Mouse (Mus musculus) embryonic facial prominence, embryonic 13.5 days (tissue): ENCODE measurements at regions not wholly inside any gene's neighbourhood (a gene's known extent, or its start where the extent isn't known, plus 50 kb on each side); places are given as distances from the start of the nearest gene placed in this dataset.

Experiments used
- ATAC-seq: fragments of 200-750 bp; cut with Nextera tagmentation; 2 replicates; pipeline ENCODE4 v1.8.0; 2017; ENCODE audit warnings: low read depth; ENCODE audit not compliant: insufficient number of reproducible peaks, insufficient read depth, low FRiP score, low TSS enrichment
- H3K27ac ChIP-seq: fragments of 300-500 bp; sonication (generic); 2 replicates; pipeline ENCODE4 v1.5.1; 2015; ENCODE audit warnings: moderate library complexity, mild to moderate bottlenecking, inconsistent platforms
- H3K27me3 ChIP-seq: fragments of 300-500 bp; sonication (generic); 2 replicates; pipeline ENCODE4 v1.6.1; 2015; ENCODE audit warnings: mild to moderate bottlenecking, inconsistent platforms
- H3K36me3 ChIP-seq: fragments of 300-500 bp; sonication (generic); 2 replicates; pipeline ENCODE4 v1.6.1; 2015; ENCODE audit warnings: mild to moderate bottlenecking, inconsistent platforms
- H3K4me1 ChIP-seq: fragments of 300-500 bp; sonication (generic); 2 replicates; pipeline ENCODE4 v1.6.1; 2015; ENCODE audit warnings: inconsistent platforms
- H3K4me2 ChIP-seq: fragments of 300-500 bp; sonication (generic); 2 replicates; pipeline ENCODE4 v1.6.1; 2015; ENCODE audit warnings: moderate library complexity, mild to moderate bottlenecking, inconsistent platforms
- H3K4me3 ChIP-seq: fragments of 300-500 bp; sonication (generic); 2 replicates; pipeline ENCODE4 v1.5.1; 2015; ENCODE audit warnings: mild to moderate bottlenecking, inconsistent platforms
- H3K9ac ChIP-seq: fragments of 300-500 bp; sonication (generic); 2 replicates; pipeline ENCODE4 v1.6.1; 2015; ENCODE audit warnings: mild to moderate bottlenecking, inconsistent platforms
- H3K9me3 ChIP-seq: fragments of 300-500 bp; sonication (generic); 2 replicates; pipeline ENCODE4 v1.6.1; 2016; ENCODE audit warnings: inconsistent platforms
- WGBS: fragments of 180-500 bp; shearing (Covaris S2); methylation state at CpG from one replicate; pipeline ENCODE4 v1.1.7; 2015; ENCODE audit warnings: mixed read lengths; 5-methylcytosine and 5-hydroxymethylcytosine counted together

DNA sequence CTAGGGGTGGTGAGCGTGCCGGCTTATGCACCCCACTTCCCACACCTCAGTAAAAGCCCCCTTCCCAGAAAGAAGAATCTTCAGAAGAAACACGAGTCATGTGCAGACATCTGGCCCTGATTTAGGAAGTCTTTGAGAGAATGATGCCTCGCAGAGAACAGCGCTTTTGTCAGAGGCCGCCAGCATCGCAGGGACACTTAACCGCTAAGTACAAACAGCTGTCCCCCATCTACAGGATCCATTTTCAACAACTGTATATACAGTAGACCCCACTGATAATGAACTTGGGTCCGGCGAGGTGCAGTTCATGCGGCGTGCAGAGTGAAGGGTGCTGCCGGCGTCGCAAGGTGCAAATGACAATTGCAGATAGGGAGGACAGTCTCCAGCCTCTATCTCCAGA, 85.4 kb upstream of the Rbm19 start:
- Histone ChIP-seq H3K27ac (peak overlapping the region; percentile 60; the same call in 1 of the 2 replicates), H3K9ac (no peak overlapping the region), H3K4me3 (no peak overlapping the region), H3K27me3 (peaks cover 13% of the 10 kb centered on the region), H3K4me1 (peaks cover 20% of the 10 kb centered on the region), H3K36me3 (no peaks in the 10 kb centered on the region), H3K4me2 (peak overlapping the region; percentile 50), H3K9me3 (no peaks in the 10 kb centered on the region)
- WGBS, result 25% methylated on average over 15 of the region's 15 CpGs
- no peak for ATAC-seq

DNA sequence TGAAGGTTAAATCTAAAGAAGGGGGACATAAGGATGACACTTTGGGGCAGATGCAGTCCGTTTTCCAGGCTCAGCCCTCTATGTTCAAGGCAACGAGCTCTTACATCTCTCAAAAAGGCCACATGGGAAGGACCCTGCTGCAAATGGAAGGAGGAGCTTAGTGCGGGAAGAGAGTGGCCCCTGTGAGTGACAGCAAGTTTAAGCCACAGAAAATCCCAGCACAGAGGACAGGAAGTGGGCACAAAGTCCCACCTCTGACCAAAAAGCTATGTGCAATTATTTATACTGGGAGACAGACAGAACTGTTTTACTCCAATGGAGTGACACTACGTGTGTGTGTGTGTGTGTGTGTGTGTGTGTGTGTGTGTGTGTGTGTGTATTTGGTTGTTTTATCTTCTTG, 84.7 kb upstream of the Rbm19 start:
- H3K4me2 ChIP-seq, result no peak overlapping the region
- no peak overlapping the region for H3K9ac ChIP-seq
- H3K9me3 ChIP-seq, result no peaks in the 10 kb centered on the region
- no peak for ATAC-seq
- H3K4me3 ChIP-seq, result no peak overlapping the region
- no peaks in the 10 kb centered on the region for H3K36me3 ChIP-seq
- H3K27me3 ChIP-seq, result peaks cover 13% of the 10 kb centered on the region
- peaks cover 20% of the 10 kb centered on the region for H3K4me1 ChIP-seq
- 45% methylated on average over 4 of the region's 4 CpGs for WGBS
- no peak overlapping the region for H3K27ac ChIP-seq

DNA sequence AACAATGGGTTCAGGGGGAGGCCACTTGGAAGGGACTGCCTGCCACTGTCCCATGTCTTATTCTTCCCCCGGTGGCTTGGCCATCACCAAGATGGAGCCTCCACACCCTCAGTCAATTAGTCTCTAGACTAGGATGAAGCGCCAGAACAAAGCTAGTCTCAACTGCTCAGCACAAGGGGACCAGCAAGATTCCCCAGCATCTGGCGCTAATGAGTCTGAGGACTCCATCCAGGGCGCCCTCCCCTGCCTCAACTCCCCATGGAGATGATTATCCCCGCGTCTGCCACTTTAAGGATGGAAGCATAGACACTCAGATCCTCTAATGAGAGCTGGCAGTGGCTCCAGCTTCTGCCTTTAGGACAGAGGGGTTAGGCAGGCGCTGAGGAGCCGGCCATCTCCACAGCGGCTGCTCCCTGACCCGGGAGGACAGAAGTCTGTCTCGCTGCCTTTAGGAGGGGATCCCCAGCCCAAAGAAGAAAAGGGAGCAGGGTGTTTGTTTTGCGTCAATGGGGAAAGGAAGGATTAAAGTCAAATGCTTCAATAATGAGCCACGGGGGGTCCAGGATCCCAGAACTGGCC, 81.7 kb upstream of the Rbm19 start:
- no peak overlapping the region for H3K4me3 ChIP-seq
- H3K9me3 ChIP-seq, result no peaks in the 10 kb centered on the region
- H3K4me1 ChIP-seq, result peaks cover 20% of the 10 kb centered on the region
- ATAC-seq, result no peak
- WGBS, result 9% methylated on average over 13 of the region's 13 CpGs
- H3K9ac ChIP-seq, result no peak overlapping the region
- no peak overlapping the region; the same call in 1 of the 2 replicates for H3K4me2 ChIP-seq
- peaks cover 8% of the 10 kb centered on the region for H3K27me3 ChIP-seq
- H3K36me3 ChIP-seq, result no peaks in the 10 kb centered on the region
- H3K27ac ChIP-seq, result no peak overlapping the region

DNA sequence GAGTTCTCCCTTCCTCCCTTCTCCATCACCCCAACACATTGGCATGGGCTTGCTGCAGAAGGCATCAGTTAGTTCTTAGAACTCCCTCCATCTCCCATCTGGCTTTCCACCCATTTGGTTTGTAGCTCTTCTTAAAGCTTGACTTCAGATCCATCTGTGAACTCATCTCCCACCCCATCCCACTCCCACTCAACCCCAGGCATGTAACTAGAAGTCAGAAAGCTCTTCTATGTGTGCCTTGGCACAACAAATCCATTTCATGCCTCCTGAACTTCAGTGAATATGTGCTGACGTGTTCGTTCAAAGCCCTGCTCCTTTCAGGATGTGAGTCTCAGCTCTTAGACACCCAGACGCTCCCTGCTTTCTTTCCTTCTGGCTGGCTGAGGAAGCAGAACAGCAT, 81.0 kb upstream of the Rbm19 start:
- Histone ChIP-seq H3K4me1 (peaks cover 20% of the 10 kb centered on the region), H3K4me2 (no peak overlapping the region), H3K4me3 (no peak overlapping the region), H3K27ac (no peak overlapping the region), H3K27me3 (peaks cover 8% of the 10 kb centered on the region), H3K9ac (no peak overlapping the region), H3K36me3 (no peaks in the 10 kb centered on the region), H3K9me3 (no peaks in the 10 kb centered on the region)
- 65% methylated on average over 3 of the region's 3 CpGs for WGBS
- ATAC-seq, result no peak

DNA sequence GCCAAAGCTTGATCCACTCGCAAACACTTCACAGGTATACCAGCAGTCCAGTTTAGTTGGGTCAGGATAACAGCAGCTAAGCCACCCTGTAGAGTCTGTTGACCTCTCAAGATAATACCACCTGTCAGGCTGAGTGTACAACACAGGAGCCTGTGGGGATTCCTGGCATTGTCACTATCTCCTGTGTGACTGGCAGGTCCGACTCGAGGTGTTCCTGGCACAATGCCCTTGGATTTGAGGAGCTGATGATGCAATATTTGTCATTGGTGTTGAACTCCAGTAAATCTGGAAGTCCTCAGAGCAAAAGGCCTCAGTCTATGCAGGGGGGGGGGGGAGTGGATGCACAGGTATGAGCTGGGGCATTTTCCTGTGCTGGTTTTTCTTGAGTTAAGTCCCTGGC, 78.5 kb upstream of the Rbm19 start:
- Histone ChIP-seq H3K4me2 (no peak overlapping the region), H3K4me3 (no peak overlapping the region), H3K27me3 (peaks cover 8% of the 10 kb centered on the region), H3K4me1 (peaks cover 8% of the 10 kb centered on the region), H3K9ac (no peak overlapping the region), H3K27ac (no peak overlapping the region), H3K36me3 (no peaks in the 10 kb centered on the region), H3K9me3 (no peaks in the 10 kb centered on the region)
- no peak for ATAC-seq
- 90% methylated on average over 3 of the region's 3 CpGs for WGBS

DNA sequence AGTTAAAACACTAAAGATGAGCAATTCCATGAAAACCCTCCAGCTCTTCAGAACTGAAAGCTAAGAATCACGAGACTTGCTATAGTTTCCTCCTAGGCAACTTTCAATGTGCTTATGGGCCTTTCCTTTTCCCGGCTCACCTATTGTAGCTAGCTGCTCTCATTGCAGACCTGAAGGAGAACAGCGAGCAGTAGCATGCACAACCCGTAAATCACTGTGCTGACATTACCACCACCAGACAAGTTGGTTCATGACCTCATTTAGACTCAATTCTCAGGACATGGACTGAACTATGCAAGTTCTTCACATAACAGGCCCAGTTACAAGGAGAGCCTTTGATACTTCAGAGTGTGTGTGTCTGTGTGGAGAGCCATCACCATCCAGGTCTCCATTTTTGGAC, 72.5 kb upstream of the Rbm19 start:
- WGBS, result 88% methylated on average over 4 of the region's 4 CpGs
- ATAC-seq, result no peak
- no peak overlapping the region for H3K9ac ChIP-seq

DNA sequence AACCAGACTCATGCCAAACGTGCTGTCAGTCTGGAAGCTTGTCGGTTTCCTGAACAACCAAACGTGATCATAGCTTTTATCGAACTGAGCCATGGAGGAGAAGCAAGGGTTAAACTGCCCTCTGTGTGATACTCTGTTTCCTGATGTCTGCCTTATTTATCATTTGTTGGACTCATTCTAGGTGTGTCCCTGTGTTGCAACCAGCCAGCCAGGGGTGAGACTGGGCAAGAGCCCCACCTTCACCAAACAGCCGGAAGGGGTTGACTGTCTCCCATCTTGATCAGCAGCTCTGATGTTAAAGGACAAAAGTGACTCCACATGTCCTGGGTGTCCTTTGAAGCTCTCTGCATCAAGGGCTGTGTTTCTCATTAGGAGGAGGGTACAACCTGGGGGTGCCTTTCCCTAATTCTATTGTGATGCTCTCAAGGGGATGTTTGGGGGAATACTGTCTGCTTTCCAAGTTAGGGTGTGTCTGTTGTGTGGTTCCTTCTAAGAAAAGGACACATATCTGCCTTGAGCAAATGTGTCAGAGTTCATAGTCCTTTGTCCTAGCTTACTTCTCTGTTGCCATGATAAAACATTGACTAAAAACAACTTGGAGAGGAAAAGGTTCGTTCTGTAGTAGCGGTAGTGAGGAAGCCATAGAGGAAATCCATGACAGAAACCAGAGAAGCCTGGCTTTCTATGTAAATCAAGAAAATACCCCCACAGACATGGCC, 67.0 kb upstream of the Rbm19 start:
- Histone ChIP-seq H3K4me1 (no peaks in the 10 kb centered on the region), H3K36me3 (no peaks in the 10 kb centered on the region), H3K4me3 (no peak overlapping the region), H3K4me2 (no peak overlapping the region), H3K27me3 (no peaks in the 10 kb centered on the region), H3K9me3 (no peaks in the 10 kb centered on the region), H3K27ac (no peak overlapping the region), H3K9ac (no peak overlapping the region)
- WGBS, result 81% methylated on average over 7 of the region's 7 CpGs
- no peak for ATAC-seq

More for the DNA sequence above, 72.5 kb upstream of the Rbm19 start:
- Histone ChIP-seq H3K27ac (no peak overlapping the region), H3K4me1 (no peaks in the 10 kb centered on the region), H3K4me2 (no peak overlapping the region), H3K4me3 (no peak overlapping the region), H3K36me3 (no peaks in the 10 kb centered on the region), H3K27me3 (no peaks in the 10 kb centered on the region), H3K9me3 (no peaks in the 10 kb centered on the region)

DNA sequence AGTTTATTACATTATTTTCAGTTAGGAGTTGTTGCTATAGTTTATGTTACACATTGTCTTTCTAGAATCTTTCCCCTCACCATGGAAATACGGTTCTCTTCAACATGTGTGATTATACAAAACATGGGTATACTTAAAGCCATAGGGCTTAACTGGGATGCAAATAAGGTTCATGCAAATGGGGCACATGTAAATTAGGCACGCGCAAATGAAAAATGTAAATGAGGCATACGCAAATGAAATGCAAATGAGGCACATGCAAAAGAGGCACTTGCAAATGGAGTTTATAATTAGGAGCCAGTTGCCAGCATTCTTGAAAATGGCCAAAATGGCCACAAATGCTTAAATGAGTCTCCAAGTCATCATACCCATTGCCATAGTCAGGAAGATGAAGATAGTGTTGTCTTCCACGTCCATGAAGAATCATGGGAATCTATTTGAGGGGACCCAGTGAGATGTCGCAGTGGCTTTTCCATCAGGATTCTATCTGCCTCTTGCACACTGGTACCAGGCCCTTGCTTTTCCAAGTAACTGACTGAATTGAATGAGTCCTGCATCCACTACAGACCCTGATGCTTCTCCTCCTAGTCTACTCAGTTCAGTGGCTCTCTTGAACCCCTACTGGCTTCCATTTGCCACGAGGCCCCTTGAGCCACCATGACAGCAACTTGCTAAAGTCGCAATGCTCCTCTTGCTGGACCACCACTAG, 65.4 kb upstream of the Rbm19 start:
- no peak for ATAC-seq
- WGBS, result 86% methylated on average over 8 of the region's 8 CpGs

DNA sequence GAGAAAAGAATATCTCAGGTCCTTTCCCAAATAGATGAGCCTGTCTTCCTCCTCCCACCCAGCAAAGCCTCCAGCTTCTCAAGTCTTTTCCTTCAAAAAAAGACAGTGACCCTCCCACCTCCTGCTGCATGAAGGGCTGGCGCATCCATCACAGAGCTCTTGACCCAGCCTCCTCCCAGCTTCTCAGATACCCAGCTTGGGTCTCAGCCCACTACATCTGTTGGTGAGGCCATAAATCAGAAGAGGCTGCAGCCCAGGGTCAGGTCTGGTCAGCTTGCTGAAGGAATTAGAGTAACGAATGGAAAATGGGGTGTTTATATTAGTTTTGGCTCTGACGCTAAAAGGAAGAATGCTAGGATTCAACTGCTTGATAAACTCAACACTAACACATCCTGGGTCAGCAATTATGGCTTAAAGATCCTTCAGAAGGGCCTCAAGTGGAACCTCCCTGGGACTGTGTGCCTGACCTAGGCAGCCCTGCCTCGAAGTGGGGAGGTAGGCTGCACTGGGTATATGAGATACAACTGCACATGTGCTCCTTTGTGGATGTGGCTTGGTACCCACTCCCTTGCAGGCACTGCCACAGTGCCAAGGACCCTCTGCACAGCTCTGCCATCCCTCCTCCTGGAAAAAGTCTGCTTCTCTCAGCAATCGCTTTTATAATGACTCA, 61.6 kb upstream of the Rbm19 start:
- H3K9ac ChIP-seq, result no peak overlapping the region
- H3K4me2 ChIP-seq, result no peak overlapping the region
- H3K4me1 ChIP-seq, result no peaks in the 10 kb centered on the region
- H3K36me3 ChIP-seq, result no peaks in the 10 kb centered on the region
- no peak overlapping the region for H3K4me3 ChIP-seq
- ATAC-seq, result no peak
- no peaks in the 10 kb centered on the region for H3K27me3 ChIP-seq
- 86% methylated on average over 5 of the region's 5 CpGs for WGBS
- H3K9me3 ChIP-seq, result no peaks in the 10 kb centered on the region
- no peak overlapping the region for H3K27ac ChIP-seq

More for the DNA sequence above, 65.4 kb upstream of the Rbm19 start:
- Histone ChIP-seq H3K36me3 (no peaks in the 10 kb centered on the region), H3K4me2 (no peak overlapping the region), H3K9me3 (no peaks in the 10 kb centered on the region), H3K4me3 (no peak overlapping the region), H3K4me1 (no peaks in the 10 kb centered on the region), H3K9ac (no peak overlapping the region), H3K27ac (no peak overlapping the region), H3K27me3 (no peaks in the 10 kb centered on the region)
